Mouse (Mus musculus) E14TG2a.4 (cell line): ENCODE measurements at regions not wholly inside any gene's neighbourhood (a gene's known extent, or its start where the extent isn't known, plus 50 kb on each side); places are given as distances from the start of the nearest gene placed in this dataset.

Experiments
- CTCF ChIP-seq: conservative IDR thresholded peaks from 2 replicates; pipeline ENCODE4 v1.5.1; 2014; ENCODE audit warnings: low read length
- NANOG ChIP-seq: IDR thresholded peaks from 2 replicates; pipeline ENCODE4 v1.6.1; 2014; ENCODE audit warnings: borderline replicate concordance, low read length, mixed read lengths
- POU5F1 ChIP-seq: IDR thresholded peaks from 2 replicates; pipeline ENCODE4 v1.6.1; 2014; ENCODE audit warnings: low read length, borderline replicate concordance

- TF ChIP-seq CTCF (no peak), POU5F1 (no peak), NANOG (no peak)
Measured at GRCm38 (mm10) chr1:189985516-189986205, 63.5 kb upstream of the Smyd2 start.
